Mouse (Mus musculus): ENCODE measurements around the gene Tgfbi. TPM values are rescaled to one million over a fixed set of nuclear protein-coding genes. Genes with fewer than 3 reads are reported as not detected.

The Tgfbi gene
- polyA plus RNA-seq, 1 experiment: 1.8 TPM

GRCm38 (mm10) chr13:56578097-56578496 lies 31.2 kb upstream of the Tgfbi start:
- Histone ChIP-seq H3K36me3 (ENCODE audit: control insufficient read depth, insufficient read depth) (no peaks in the 10 kb centered on the region), H3K27me3 (ENCODE audit: control insufficient read depth, insufficient read depth, insufficient read length) (no peaks in the 10 kb centered on the region), H3ac (ENCODE audit: control insufficient read depth, insufficient read length) (no peak overlapping the region), H3K4me3 (no peak overlapping the region), H3K79me2 (ENCODE audit: control insufficient read depth, insufficient read depth) (no peaks in the 10 kb centered on the region), H3K4me2 (ENCODE audit: low read depth) (no peak overlapping the region)
- TF ChIP-seq MYOD1 (IDR thresholded peaks at IDR 0.05; ENCODE audit: control insufficient read depth in 1 of 3, insufficient read length in 2 of 3, low read depth in 2 of 3): peak in 1 of 3 experiments; percentile 41
- no peak for TF ChIP-seq POLR2AphosphoS2 (IDR thresholded peaks at IDR 0.05; ENCODE audit: insufficient read length, low read depth)
- TF ChIP-seq E2F4 (IDR thresholded peaks at IDR 0.05; ENCODE audit: insufficient read depth): no peak
- TF ChIP-seq MYOG (IDR thresholded peaks at IDR 0.05; ENCODE audit: control insufficient read depth in 1 of 3, insufficient read depth in 1 of 3, insufficient read length in 2 of 3, low read depth in 2 of 3): peak in 1 of 3 experiments; percentile 25

- TF ChIP-seq USF1 (IDR thresholded peaks at IDR 0.05; ENCODE audit: low read depth) (no peak), CEBPB (IDR thresholded peaks at IDR 0.05; ENCODE audit: insufficient read depth, poor library complexity, severe bottlenecking) (no peak), MYOG (IDR thresholded peaks at IDR 0.05; ENCODE audit: control insufficient read depth in 1 of 3, insufficient read depth in 1 of 3, insufficient read length in 2 of 3, low read depth in 2 of 3) (no peak), TCF3 (IDR thresholded peaks at IDR 0.05; ENCODE audit: insufficient read length, low read depth) (no peak), E2F4 (IDR thresholded peaks at IDR 0.05; ENCODE audit: insufficient read depth) (no peak), SRF (IDR thresholded peaks at IDR 0.05; ENCODE audit: control insufficient read depth, insufficient read length, low read depth) (no peak), POLR2AphosphoS2 (IDR thresholded peaks at IDR 0.05; ENCODE audit: insufficient read length, low read depth) (no peak), TCF12 (IDR thresholded peaks at IDR 0.05; ENCODE audit: insufficient read depth, poor library complexity, severe bottlenecking) (no peak)
- no peaks in the 10 kb centered on the region for H3K79me2 ChIP-seq (ENCODE audit: control insufficient read depth, insufficient read depth)
- no peak overlapping the region for H3K4me2 ChIP-seq (ENCODE audit: low read depth)
- no peaks in the 10 kb centered on the region for H3K27me3 ChIP-seq (ENCODE audit: control insufficient read depth, insufficient read depth, insufficient read length)
- no peak overlapping the region for H3K4me3 ChIP-seq
- no peak overlapping the region for H3ac ChIP-seq (ENCODE audit: control insufficient read depth, insufficient read length)
- no peaks in the 10 kb centered on the region for H3K36me3 ChIP-seq (ENCODE audit: control insufficient read depth, insufficient read depth)
These were observed 28.9 kb upstream of the Tgfbi start for GRCm38 (mm10) chr13:56580450-56580849.

GRCm38 (mm10) chr13:56581512-56581911 lies 27.8 kb upstream of the Tgfbi start:
- no peak for TF ChIP-seq MYOD1 (IDR thresholded peaks at IDR 0.05; ENCODE audit: control insufficient read depth in 1 of 3, insufficient read length in 2 of 3, low read depth in 2 of 3)
- TF ChIP-seq MAX (IDR thresholded peaks at IDR 0.05; ENCODE audit: low read depth): no peak
- no peak for TF ChIP-seq E2F4 (IDR thresholded peaks at IDR 0.05; ENCODE audit: insufficient read depth)
- no peak for TF ChIP-seq TCF3 (IDR thresholded peaks at IDR 0.05; ENCODE audit: insufficient read length, low read depth)
- no peak for TF ChIP-seq POLR2AphosphoS2 (IDR thresholded peaks at IDR 0.05; ENCODE audit: insufficient read length, low read depth)
- TF ChIP-seq REST (IDR thresholded peaks at IDR 0.05; ENCODE audit: insufficient read depth, insufficient read length): no peak
- no peak for TF ChIP-seq USF1 (IDR thresholded peaks at IDR 0.05; ENCODE audit: low read depth)
- TF ChIP-seq TCF12 (IDR thresholded peaks at IDR 0.05; ENCODE audit: insufficient read depth, poor library complexity, severe bottlenecking): no peak
- TF ChIP-seq CEBPB (IDR thresholded peaks at IDR 0.05; ENCODE audit: insufficient read depth, poor library complexity, severe bottlenecking): no peak
- TF ChIP-seq SRF (IDR thresholded peaks at IDR 0.05; ENCODE audit: control insufficient read depth, insufficient read length, low read depth): no peak
- no peak for TF ChIP-seq MYOG (IDR thresholded peaks at IDR 0.05; ENCODE audit: control insufficient read depth in 1 of 3, insufficient read depth in 1 of 3, insufficient read length in 2 of 3, low read depth in 2 of 3)
- TF ChIP-seq POLR2A (IDR thresholded peaks at IDR 0.05; ENCODE audit: insufficient read length, low read depth): no peak
- H3K4me2 ChIP-seq (ENCODE audit: low read depth): peak overlapping the region; percentile 56
- no peak overlapping the region for H3K4me3 ChIP-seq
- no peak overlapping the region for H3ac ChIP-seq (ENCODE audit: control insufficient read depth, insufficient read length)
- H3K79me2 ChIP-seq (ENCODE audit: control insufficient read depth, insufficient read depth): no peaks in the 10 kb centered on the region
- no peaks in the 10 kb centered on the region for H3K27me3 ChIP-seq (ENCODE audit: control insufficient read depth, insufficient read depth, insufficient read length)
- H3K36me3 ChIP-seq (ENCODE audit: control insufficient read depth, insufficient read depth): no peaks in the 10 kb centered on the region

DNA sequence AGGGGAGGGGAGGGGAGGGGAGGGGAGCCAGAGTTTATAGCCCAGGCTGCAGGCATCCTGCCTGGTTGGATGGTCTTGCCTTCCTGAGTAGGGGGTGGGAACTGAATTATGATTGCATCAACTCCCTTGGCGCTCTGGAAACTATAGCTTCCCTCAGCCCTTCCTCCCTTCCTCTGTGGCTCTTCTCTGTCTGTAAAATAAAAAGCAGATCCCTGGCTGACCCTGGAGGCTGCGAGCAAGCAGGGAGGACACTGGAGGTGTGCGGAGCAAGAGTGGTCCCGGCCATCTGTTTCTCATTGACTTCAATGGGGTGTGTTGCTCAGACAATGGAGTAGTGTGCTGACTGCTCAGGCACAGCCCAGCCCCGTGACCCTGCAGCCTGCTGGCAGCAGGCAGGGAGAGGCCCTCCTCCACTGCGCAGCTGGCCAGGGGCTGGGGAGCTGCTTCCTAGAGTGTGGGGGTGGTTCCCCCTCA lies 27.3 kb upstream of the Tgfbi start:
- Histone ChIP-seq H3K36me3 (ENCODE audit: control insufficient read depth, insufficient read depth) (no peaks in the 10 kb centered on the region), H3ac (ENCODE audit: control insufficient read depth, insufficient read length) (no peak overlapping the region), H3K79me2 (ENCODE audit: control insufficient read depth, insufficient read depth) (no peaks in the 10 kb centered on the region), H3K4me3 (no peak overlapping the region), H3K27me3 (ENCODE audit: control insufficient read depth, insufficient read depth, insufficient read length) (no peaks in the 10 kb centered on the region), H3K4me2 (ENCODE audit: low read depth) (peak overlapping the region; percentile 56)
- TF ChIP-seq POLR2A (IDR thresholded peaks at IDR 0.05; ENCODE audit: insufficient read length, low read depth): peak; percentile 63
- no peak for TF ChIP-seq E2F4 (IDR thresholded peaks at IDR 0.05; ENCODE audit: insufficient read depth)
- no peak for TF ChIP-seq POLR2AphosphoS2 (IDR thresholded peaks at IDR 0.05; ENCODE audit: insufficient read length, low read depth)
- peak in 2 of 3 experiments; percentile 87 to 97 for TF ChIP-seq MYOD1 (IDR thresholded peaks at IDR 0.05; ENCODE audit: control insufficient read depth in 1 of 3, insufficient read length in 2 of 3, low read depth in 2 of 3)
- peak; percentile 74 for TF ChIP-seq TCF12 (IDR thresholded peaks at IDR 0.05; ENCODE audit: insufficient read depth, poor library complexity, severe bottlenecking)
- no peak for TF ChIP-seq MAX (IDR thresholded peaks at IDR 0.05; ENCODE audit: low read depth)
- no peak for TF ChIP-seq REST (IDR thresholded peaks at IDR 0.05; ENCODE audit: insufficient read depth, insufficient read length)
- TF ChIP-seq MYOG (IDR thresholded peaks at IDR 0.05; ENCODE audit: control insufficient read depth in 1 of 3, insufficient read depth in 1 of 3, insufficient read length in 2 of 3, low read depth in 2 of 3): peak in 2 of 3 experiments; percentile 81 to 93
- peak; percentile 87 for TF ChIP-seq TCF3 (IDR thresholded peaks at IDR 0.05; ENCODE audit: insufficient read length, low read depth)
- TF ChIP-seq CEBPB (IDR thresholded peaks at IDR 0.05; ENCODE audit: insufficient read depth, poor library complexity, severe bottlenecking): peak; percentile 62; the same call in 1 of the 2 replicates
- no peak for TF ChIP-seq SRF (IDR thresholded peaks at IDR 0.05; ENCODE audit: control insufficient read depth, insufficient read length, low read depth)
- TF ChIP-seq USF1 (IDR thresholded peaks at IDR 0.05; ENCODE audit: low read depth): peak; percentile 53

DNA sequence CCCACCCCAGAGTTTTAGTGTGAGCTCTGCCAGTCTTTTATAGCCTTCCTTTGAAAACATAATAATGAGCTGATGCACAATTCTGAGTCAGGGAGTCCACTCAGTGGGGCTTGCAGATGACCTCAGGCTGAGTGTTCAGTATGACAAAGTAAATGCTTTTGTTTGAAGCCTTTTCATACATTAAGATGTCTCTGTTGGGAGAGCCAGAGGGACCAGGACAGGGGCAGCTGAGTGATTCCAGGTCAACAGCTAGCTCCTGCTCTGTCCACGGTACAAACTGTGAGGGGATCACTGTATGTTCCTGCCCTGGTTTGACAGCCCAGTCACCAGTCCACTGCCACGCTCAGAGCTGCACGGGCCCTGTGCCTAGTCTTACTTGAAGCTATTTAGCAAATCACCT lies 26.6 kb upstream of the Tgfbi start:
- no peak overlapping the region for H3K4me3 ChIP-seq
- TF ChIP-seq CEBPB (IDR thresholded peaks at IDR 0.05; ENCODE audit: insufficient read depth, poor library complexity, severe bottlenecking): no peak
- no peak for TF ChIP-seq POLR2AphosphoS2 (IDR thresholded peaks at IDR 0.05; ENCODE audit: insufficient read length, low read depth)
- no peak for TF ChIP-seq POLR2A (IDR thresholded peaks at IDR 0.05; ENCODE audit: insufficient read length, low read depth)
- no peak for TF ChIP-seq MAX (IDR thresholded peaks at IDR 0.05; ENCODE audit: low read depth)
- no peak for TF ChIP-seq MYOG (IDR thresholded peaks at IDR 0.05; ENCODE audit: control insufficient read depth in 1 of 3, insufficient read depth in 1 of 3, insufficient read length in 2 of 3, low read depth in 2 of 3)
- no peak for TF ChIP-seq USF1 (IDR thresholded peaks at IDR 0.05; ENCODE audit: low read depth)
- TF ChIP-seq TCF3 (IDR thresholded peaks at IDR 0.05; ENCODE audit: insufficient read length, low read depth): no peak
- no peak overlapping the region for H3ac ChIP-seq (ENCODE audit: control insufficient read depth, insufficient read length)
- H3K79me2 ChIP-seq (ENCODE audit: control insufficient read depth, insufficient read depth): no peaks in the 10 kb centered on the region
- no peaks in the 10 kb centered on the region for H3K27me3 ChIP-seq (ENCODE audit: control insufficient read depth, insufficient read depth, insufficient read length)
- no peaks in the 10 kb centered on the region for H3K36me3 ChIP-seq (ENCODE audit: control insufficient read depth, insufficient read depth)
- peak overlapping the region; percentile 50 for H3K4me2 ChIP-seq (ENCODE audit: low read depth)

Measured in myocyte (in vitro differentiated cells).